Mouse (Mus musculus) MEL (cell line): Measurements from ENCODE around the gene Zfp462. TPM values are rescaled to one million over a fixed set of nuclear protein-coding genes. Genes with fewer than 3 reads are reported as not detected.

Experiments used
- DNase-seq: peaks from one replicate; pipeline ENCODE4 v3.0.0; 2011; ENCODE audit warnings: low read depth, low spot score
- H3K27ac ChIP-seq: 2 replicates; pipeline ENCODE4 v1.5.1; 2012; ENCODE audit warnings: low read depth, mild to moderate bottlenecking, control low read depth, low read length, moderate library complexity; ENCODE audit not compliant: control insufficient read depth
- H3K27me3 ChIP-seq, 2 experiments: fragments of 150-350 bp in 1 of 2; sonication (generic) in 1 of 2; 2 replicates each; pipeline ENCODE4 v1.6.1; 2012; ENCODE audit warnings: low read length in 2 of 2, mild to moderate bottlenecking in 2 of 2, improper control_type of control experiment in 1 of 2, moderate library complexity in 1 of 2; ENCODE audit not compliant: insufficient read depth in 2 of 2, control insufficient read depth in 1 of 2
- H3K36me3 ChIP-seq, 2 experiments: 2 replicates each; pipeline ENCODE4 v1.6.1; 2012 to 2014; ENCODE audit warnings: low read length in 2 of 2, improper control_type of control experiment in 1 of 2, inconsistent platforms in 1 of 2, mild to moderate bottlenecking in 1 of 2; ENCODE audit not compliant: insufficient read depth in 2 of 2, control insufficient read depth in 1 of 2
- H3K4me1 ChIP-seq, 2 experiments: fragments of 150-350 bp in 1 of 2; sonication (generic) in 1 of 2; 2 replicates each; pipeline ENCODE4 v1.6.1; 2012; ENCODE audit warnings: low read length in 2 of 2, improper control_type of control experiment in 1 of 2, mild to moderate bottlenecking in 1 of 2; ENCODE audit not compliant: insufficient read depth in 2 of 2, control insufficient read depth in 1 of 2
- H3K4me3 ChIP-seq, 2 experiments: fragments of 150-350 bp in 1 of 2; sonication (generic) in 1 of 2; 2 replicates each; pipeline ENCODE4 v1.5.1; 2012; ENCODE audit warnings: low read depth in 2 of 2, low read length in 2 of 2, mild to moderate bottlenecking in 2 of 2, moderate library complexity in 2 of 2, control low read depth in 1 of 2, improper control_type of control experiment in 1 of 2; ENCODE audit not compliant: control insufficient read depth in 1 of 2, insufficient read depth in 1 of 2
- H3K79me2 ChIP-seq: 2 replicates; pipeline ENCODE4 v1.6.1; 2012; ENCODE audit warnings: mild to moderate bottlenecking, low read length, moderate library complexity; ENCODE audit not compliant: control insufficient read depth, poor library complexity, insufficient read depth
- H3K9ac ChIP-seq: 2 replicates; pipeline ENCODE4 v1.6.1; 2012; ENCODE audit warnings: low read depth, mild to moderate bottlenecking, control low read depth, low read length, moderate library complexity; ENCODE audit not compliant: control insufficient read depth, poor library complexity, severe bottlenecking
- H3K9me3 ChIP-seq: fragments of 150-350 bp; sonication (generic); replicated peaks from 2 replicates; pipeline ENCODE4 v1.6.1; 2012; ENCODE audit warnings: mild to moderate bottlenecking, low read length, improper control_type of control experiment, moderate library complexity; ENCODE audit not compliant: insufficient read depth
- BHLHE40 ChIP-seq: IDR thresholded peaks from 2 replicates; pipeline ENCODE4 v1.6.1; 2012; ENCODE audit warnings: low read depth, mild to moderate bottlenecking, inconsistent platforms, low read length, improper control_type of control experiment, borderline replicate concordance
- CHD1 ChIP-seq: IDR thresholded peaks from 2 replicates; pipeline ENCODE4 v1.6.1; 2012; ENCODE audit warnings: low read depth, mild to moderate bottlenecking, inconsistent platforms, low read length, improper control_type of control experiment
- CHD2 ChIP-seq: IDR thresholded peaks from 2 replicates; pipeline ENCODE4 v1.6.1; 2011; ENCODE audit warnings: low read length, improper control_type of control experiment
- CTCF ChIP-seq, 3 experiments: IDR thresholded peaks in 2 of 3; conservative IDR thresholded peaks in 1 of 3; 2 replicates each; pipeline ENCODE4 v1.5.1; 2011 to 2012; ENCODE audit warnings: low read length in 3 of 3, low read depth in 2 of 3, mild to moderate bottlenecking in 2 of 3, improper control_type of control experiment in 1 of 3, inconsistent platforms in 1 of 3, mixed read lengths in 1 of 3, moderate library complexity in 1 of 3; ENCODE audit not compliant: control insufficient read depth in 1 of 3, insufficient read depth in 1 of 3, poor library complexity in 1 of 3, severe bottlenecking in 1 of 3
- E2F4 ChIP-seq: IDR thresholded peaks from 2 replicates; pipeline ENCODE4 v1.6.1; 2011; ENCODE audit warnings: low read depth, low read length, improper control_type of control experiment, borderline replicate concordance
- ETS1 ChIP-seq: IDR thresholded peaks from 2 replicates; pipeline ENCODE4 v1.6.1; 2012; ENCODE audit warnings: low read depth, mild to moderate bottlenecking, inconsistent platforms, low read length, improper control_type of control experiment, moderate library complexity
- JUND ChIP-seq: IDR thresholded peaks from 2 replicates; pipeline ENCODE4 v1.6.1; 2011; ENCODE audit warnings: low read depth, mild to moderate bottlenecking, improper control_type of control experiment, low read length
- KAT2A ChIP-seq: conservative IDR thresholded peaks from 2 replicates; pipeline ENCODE4 v1.6.1; 2012; ENCODE audit warnings: low read depth, low read length, improper control_type of control experiment, inconsistent platforms
- MAX ChIP-seq: IDR thresholded peaks from 2 replicates; pipeline ENCODE4 v1.6.1; 2011; ENCODE audit warnings: low read length, improper control_type of control experiment
- MEF2A ChIP-seq: IDR thresholded peaks from 2 replicates; pipeline ENCODE4 v1.6.1; 2014; ENCODE audit warnings: low read depth, mild to moderate bottlenecking, inconsistent platforms, low read length, improper control_type of control experiment; ENCODE audit not compliant: poor library complexity, insufficient replicate concordance, severe bottlenecking; ENCODE audit errors: extremely low read depth
- MXI1 ChIP-seq: IDR thresholded peaks from 2 replicates; pipeline ENCODE4 v1.6.1; 2011; ENCODE audit warnings: mild to moderate bottlenecking, low read depth, low read length, improper control_type of control experiment
- MYB ChIP-seq: IDR thresholded peaks from 2 replicates; pipeline ENCODE4 v1.6.1; 2011; ENCODE audit warnings: mild to moderate bottlenecking, low read depth, low read length, improper control_type of control experiment
- NRF1 ChIP-seq: IDR thresholded peaks from 2 replicates; pipeline ENCODE4 v1.6.1; 2014; ENCODE audit warnings: low read depth, mild to moderate bottlenecking, inconsistent platforms, low read length, improper control_type of control experiment, moderate library complexity; ENCODE audit not compliant: poor library complexity, insufficient read depth, severe bottlenecking
- POLR2AphosphoS2 ChIP-seq: IDR thresholded peaks from 2 replicates; pipeline ENCODE4 v1.6.1; 2011; ENCODE audit warnings: low read length, improper control_type of control experiment
- POLR2AphosphoS5 ChIP-seq: IDR thresholded peaks from 2 replicates; pipeline ENCODE4 v1.6.1; 2012; ENCODE audit warnings: low read depth, borderline replicate concordance, mild to moderate bottlenecking, inconsistent platforms, low read length, moderate library complexity, mixed read lengths
- RCOR1 ChIP-seq: IDR thresholded peaks from 2 replicates; pipeline ENCODE4 v1.6.1; 2012; ENCODE audit warnings: low read depth, mild to moderate bottlenecking, inconsistent platforms, low read length, improper control_type of control experiment
- SMC3 ChIP-seq: IDR thresholded peaks from 2 replicates; pipeline ENCODE4 v1.6.1; 2011; ENCODE audit warnings: low read depth, low read length, improper control_type of control experiment
- TAL1 ChIP-seq: IDR thresholded peaks from 2 replicates; pipeline ENCODE4 v1.6.1; 2012; ENCODE audit warnings: mild to moderate bottlenecking, inconsistent platforms, low read length, moderate library complexity, mixed read lengths
- USF1 ChIP-seq: IDR thresholded peaks from 2 replicates; pipeline ENCODE4 v1.6.1; 2014; ENCODE audit warnings: low read depth, mild to moderate bottlenecking, inconsistent platforms, low read length, improper control_type of control experiment, moderate library complexity
- USF2 ChIP-seq, 2 experiments: IDR thresholded peaks; 2 replicates each; pipeline ENCODE4 v1.6.1; 2011 to 2012; ENCODE audit warnings: improper control_type of control experiment in 2 of 2, low read length in 2 of 2, borderline replicate concordance in 1 of 2, inconsistent platforms in 1 of 2, low read depth in 1 of 2, mild to moderate bottlenecking in 1 of 2; ENCODE audit not compliant: insufficient read depth in 1 of 2
- ZMIZ1 ChIP-seq: IDR thresholded peaks from 2 replicates; pipeline ENCODE4 v1.6.1; 2012; ENCODE audit warnings: low read depth, mild to moderate bottlenecking, inconsistent platforms, low read length, improper control_type of control experiment, moderate library complexity
- ZNF384 ChIP-seq: IDR thresholded peaks from 2 replicates; pipeline ENCODE4 v1.6.1; 2012; ENCODE audit warnings: low read depth, mild to moderate bottlenecking, inconsistent platforms, low read length, improper control_type of control experiment
- polyA plus RNA-seq, 2 experiments: library from polyadenylated mRNA; stranded (reverse) in 1 of 2; unstranded in 1 of 2; fragments of >175 nt in 1 of 2; fragments of >200 nt in 1 of 2; gene quantifications; 2 replicates each; pipeline versions ENCODE4 v1.2.1 to v1.2.4; 2012; ENCODE audit warnings: low replicate concordance in 2 of 2, low read depth in 1 of 2; ENCODE audit not compliant: insufficient read length in 2 of 2, insufficient read depth in 1 of 2, missing spikeins in 1 of 2
- total RNA-seq: library from RNA; depleted of rRNA; stranded (reverse); fragments of 300-350 nt; gene quantifications from 2 replicates; pipeline ENCODE4 v1.2.3, GENCODE M21; 2012

Zfp462 gene
- total and polyA plus RNA-seq, 3 experiments: not detected

GRCm38 (mm10) chr4:55042573-55042972 is 97.7 kb downstream of the Zfp462 start:
- TF ChIP-seq POLR2AphosphoS2 (no peak), JUND (no peak), USF1 (no peak), SMC3 (no peak), MEF2A (no peak), ZNF384 (no peak), BHLHE40 (no peak), CTCF (IDR thresholded peaks at IDR 0.05 in 2 of 3, conservative IDR thresholded peaks at IDR 0.05 in 1 of 3; ENCODE audit: control insufficient read depth in 1 of 3, insufficient read depth in 1 of 3, low read depth in 2 of 3, low read length in 3 of 3, poor library complexity in 1 of 3, severe bottlenecking in 1 of 3) (no peak)
- H3K9me3 ChIP-seq: no peaks in the 10 kb centered on the region
- no peak overlapping the region for H3K27ac ChIP-seq
- no peak for DNase-seq
- no peak overlapping the region for H3K9ac ChIP-seq
- no peak overlapping the region for H3K4me3 ChIP-seq
- H3K4me1 ChIP-seq: no peaks in the 10 kb centered on the region
- no peaks in the 10 kb centered on the region for H3K79me2 ChIP-seq
- H3K36me3 ChIP-seq: no peaks in the 10 kb centered on the region
- H3K27me3 ChIP-seq: no peaks in the 10 kb centered on the region; a peak in 1 of 4 replicates

- DNase-seq: no peak
- H3K36me3 ChIP-seq: no peaks in the 10 kb centered on the region
- TF ChIP-seq MAX (no peak), CHD1 (no peak), MYB (no peak), ZMIZ1 (no peak), RCOR1 (no peak), USF2 (IDR thresholded peaks at IDR 0.05; ENCODE audit: borderline replicate concordance in 1 of 2, insufficient read depth in 1 of 2, low read depth in 1 of 2, low read length in 2 of 2) (no peak), MEF2A (no peak), POLR2AphosphoS5 (no peak), MXI1 (no peak), CHD2 (no peak), USF1 (no peak), E2F4 (no peak), ETS1 (no peak), NRF1 (no peak), POLR2AphosphoS2 (no peak), TAL1 (no peak), KAT2A (no peak), CTCF (IDR thresholded peaks at IDR 0.05 in 2 of 3, conservative IDR thresholded peaks at IDR 0.05 in 1 of 3; ENCODE audit: control insufficient read depth in 1 of 3, insufficient read depth in 1 of 3, low read depth in 2 of 3, low read length in 3 of 3, poor library complexity in 1 of 3, severe bottlenecking in 1 of 3) (no peak)
- no peak overlapping the region for H3K9ac ChIP-seq
- H3K4me3 ChIP-seq: no peak overlapping the region
- H3K9me3 ChIP-seq: no peaks in the 10 kb centered on the region
- H3K4me1 ChIP-seq: no peaks in the 10 kb centered on the region
- no peaks in the 10 kb centered on the region; a peak in 1 of 4 replicates for H3K27me3 ChIP-seq
- no peak overlapping the region for H3K27ac ChIP-seq
- no peaks in the 10 kb centered on the region for H3K79me2 ChIP-seq
These were observed 102.4 kb downstream of the Zfp462 start for GRCm38 (mm10) chr4:55047266-55047665.
